Mouse (Mus musculus): Measurements from ENCODE around the gene Ap2a2. TPM values are rescaled to one million over a fixed set of nuclear protein-coding genes. Genes with fewer than 3 reads are reported as not detected.
"Not testable (repeated sequence)": the region's sequence is repeated elsewhere in the genome, so short reads cannot be mapped to it uniquely, and the experiment has no call there.

Ap2a2 gene
- polyA plus RNA-seq, 1 experiment from 2014 or later, result 107 TPM

GRCm38 (mm10) chr7:141609719-141610514, 47.9 kb downstream of the Ap2a2 start:
- Histone ChIP-seq H3K4me3 (replicated peaks) (no peak overlapping the region), H3K4me2 (replicated peaks) (no peak overlapping the region), H3K27ac (no peak overlapping the region), H3K9me3 (no peaks in the 10 kb centered on the region), H3K36me3 (peaks cover 83% of the 10 kb centered on the region), H3K27me3 (no peaks in the 10 kb centered on the region), H3K4me1 (replicated peaks) (no peaks in the 10 kb centered on the region), H3K9ac (replicated peaks) (no peak overlapping the region)
- ATAC-seq, result no peak
- WGBS, result 93% methylated on average over 11 of the region's 11 CpGs

GRCm38 (mm10) chr7:141611711-141612370, 49.9 kb downstream of the Ap2a2 start:
- Histone ChIP-seq H3K36me3 (peaks cover 85% of the 10 kb centered on the region), H3K27ac (no peak overlapping the region), H3K27me3 (no peaks in the 10 kb centered on the region), H3K4me1 (replicated peaks) (no peaks in the 10 kb centered on the region), H3K4me3 (replicated peaks) (no peak overlapping the region), H3K9ac (replicated peaks) (no peak overlapping the region), H3K9me3 (no peaks in the 10 kb centered on the region), H3K4me2 (replicated peaks) (no peak overlapping the region)
- ATAC-seq, result no peak
- WGBS, result 92% methylated on average over 8 of the region's 8 CpGs

GRCm38 (mm10) chr7:141612371-141612760, 50.4 kb downstream of the Ap2a2 start:
- Histone ChIP-seq H3K4me3 (replicated peaks) (no peak overlapping the region), H3K4me1 (replicated peaks) (no peaks in the 10 kb centered on the region), H3K9ac (replicated peaks) (no peak overlapping the region), H3K9me3 (no peaks in the 10 kb centered on the region), H3K36me3 (peaks cover 85% of the 10 kb centered on the region), H3K27ac (no peak overlapping the region), H3K4me2 (replicated peaks) (no peak overlapping the region), H3K27me3 (no peaks in the 10 kb centered on the region)
- ATAC-seq, result no peak
- 95% methylated on average over 18 of the region's 18 CpGs for WGBS

- ATAC-seq, result no peak
- peaks cover 83% of the 10 kb centered on the region for H3K36me3 ChIP-seq
- no peak overlapping the region for H3K9ac ChIP-seq (replicated peaks)
- H3K4me2 ChIP-seq (replicated peaks), result no peak overlapping the region
- no peaks in the 10 kb centered on the region for H3K4me1 ChIP-seq (replicated peaks)
- no peaks in the 10 kb centered on the region for H3K9me3 ChIP-seq
- no peak overlapping the region for H3K4me3 ChIP-seq (replicated peaks)
- 84% methylated on average over 13 of the region's 13 CpGs for WGBS
- no peak overlapping the region for H3K27ac ChIP-seq
- H3K27me3 ChIP-seq, result no peaks in the 10 kb centered on the region
These were observed 50.8 kb downstream of the Ap2a2 start for GRCm38 (mm10) chr7:141612791-141613190.

GRCm38 (mm10) chr7:141614329-141614832, 52.4 kb downstream of the Ap2a2 start:
- Histone ChIP-seq H3K36me3 (peaks cover 86% of the 10 kb centered on the region), H3K9me3 (no peaks in the 10 kb centered on the region)

GRCm38 (mm10) chr7:141624214-141624613, 62.2 kb downstream of the Ap2a2 start:
- Histone ChIP-seq H3K27ac (no peak overlapping the region), H3K9ac (replicated peaks) (no peak overlapping the region), H3K36me3 (peaks cover 92% of the 10 kb centered on the region), H3K27me3 (no peaks in the 10 kb centered on the region), H3K4me2 (replicated peaks) (no peak overlapping the region), H3K9me3 (no peaks in the 10 kb centered on the region), H3K4me1 (replicated peaks) (no peaks in the 10 kb centered on the region), H3K4me3 (replicated peaks) (no peak overlapping the region)
- WGBS, result 93% methylated on average over 2 of the region's 2 CpGs
- ATAC-seq, result no peak

More at GRCm38 (mm10) chr7:141614329-141614832, 52.4 kb downstream of the Ap2a2 start:
- Histone ChIP-seq H3K4me3 (replicated peaks) (no peak overlapping the region), H3K27ac (no peak overlapping the region), H3K9ac (replicated peaks) (no peak overlapping the region), H3K4me2 (replicated peaks) (no peak overlapping the region), H3K27me3 (no peaks in the 10 kb centered on the region), H3K4me1 (replicated peaks) (no peaks in the 10 kb centered on the region)
- no peak for ATAC-seq
- WGBS, result 92% methylated on average over 5 of the region's 5 CpGs

GRCm38 (mm10) chr7:141625120-141625810, 63.3 kb downstream of the Ap2a2 start:
- Histone ChIP-seq H3K27ac (no peak overlapping the region), H3K4me1 (replicated peaks) (no peaks in the 10 kb centered on the region), H3K27me3 (no peaks in the 10 kb centered on the region), H3K36me3 (peaks cover 95% of the 10 kb centered on the region), H3K9me3 (no peaks in the 10 kb centered on the region), H3K9ac (replicated peaks) (no peak overlapping the region), H3K4me3 (replicated peaks) (no peak overlapping the region), H3K4me2 (replicated peaks) (no peak overlapping the region)
- WGBS, result 94% methylated on average over 6 of the region's 6 CpGs
- ATAC-seq, result no peak

GRCm38 (mm10) chr7:141628018-141628417, 66.0 kb downstream of the Ap2a2 start:
- ATAC-seq, result no peak
- H3K4me2 ChIP-seq (replicated peaks), result no peak overlapping the region
- H3K4me3 ChIP-seq (replicated peaks), result no peak overlapping the region
- H3K36me3 ChIP-seq, result peaks cover 95% of the 10 kb centered on the region
- H3K4me1 ChIP-seq (replicated peaks), result no peaks in the 10 kb centered on the region
- no peaks in the 10 kb centered on the region for H3K9me3 ChIP-seq
- 88% methylated on average over 2 of the region's 2 CpGs for WGBS
- no peaks in the 10 kb centered on the region for H3K27me3 ChIP-seq
- no peak overlapping the region for H3K9ac ChIP-seq (replicated peaks)
- H3K27ac ChIP-seq, result no peak overlapping the region

- WGBS, result 95% methylated on average over 3 of the region's 3 CpGs
- no peaks in the 10 kb centered on the region for H3K27me3 ChIP-seq
- H3K4me3 ChIP-seq (replicated peaks), result no peak overlapping the region
- H3K27ac ChIP-seq, result no peak overlapping the region
- H3K36me3 ChIP-seq, result peaks cover 95% of the 10 kb centered on the region
- no peaks in the 10 kb centered on the region for H3K4me1 ChIP-seq (replicated peaks)
- no peak for ATAC-seq
- H3K4me2 ChIP-seq (replicated peaks), result no peak overlapping the region
- no peak overlapping the region for H3K9ac ChIP-seq (replicated peaks)
- no peaks in the 10 kb centered on the region for H3K9me3 ChIP-seq
These were observed 67.3 kb downstream of the Ap2a2 start for GRCm38 (mm10) chr7:141629241-141629640.

- H3K4me1 ChIP-seq (replicated peaks); H3K9ac ChIP-seq (replicated peaks); H3K4me3 ChIP-seq (replicated peaks); H3K27ac ChIP-seq; H3K4me2 ChIP-seq (replicated peaks); H3K27me3 ChIP-seq; H3K9me3 ChIP-seq: not testable (repeated sequence)
- 96% methylated on average over 2 of the region's 3 CpGs for WGBS
- peaks cover 22% of the 10 kb centered on the region for H3K36me3 ChIP-seq
- ATAC-seq, result peak; percentile 60
These were observed 76.1 kb downstream of the Ap2a2 start for GRCm38 (mm10) chr7:141638077-141638476.

- H3K4me3 ChIP-seq (replicated peaks); H3K27me3 ChIP-seq; H3K9ac ChIP-seq (replicated peaks); H3K4me2 ChIP-seq (replicated peaks); H3K4me1 ChIP-seq (replicated peaks); H3K9me3 ChIP-seq; H3K27ac ChIP-seq: not testable (repeated sequence)
- peaks cover 15% of the 10 kb centered on the region for H3K36me3 ChIP-seq
- peak; percentile 78 for ATAC-seq
- 91% methylated on average over 6 of the region's 8 CpGs for WGBS
These were observed 76.8 kb downstream of the Ap2a2 start for GRCm38 (mm10) chr7:141638513-141639334.

All from midbrain, embryonic 13.5 days (tissue).